Mouse (Mus musculus) testis, postnatal 14 days (tissue): Measurements from ENCODE around the gene Gabpb1.

Experiments used
- DNase-seq: peaks from one replicate; pipeline ENCODE4 v3.0.0; 2021; ENCODE audit warnings: low spot score

Gabpb1 gene

GRCm38 (mm10) chr2:126676122-126676515 lies at the start of gene Gabpb1:
TSS of gene Gabpb1 (minus strand) at chr2:126676337.
- no peak for DNase-seq

GRCm38 (mm10) chr2:126712950-126713349 lies 36.8 kb upstream of the Gabpb1 start:
- DNase-seq: no peak

DNA sequence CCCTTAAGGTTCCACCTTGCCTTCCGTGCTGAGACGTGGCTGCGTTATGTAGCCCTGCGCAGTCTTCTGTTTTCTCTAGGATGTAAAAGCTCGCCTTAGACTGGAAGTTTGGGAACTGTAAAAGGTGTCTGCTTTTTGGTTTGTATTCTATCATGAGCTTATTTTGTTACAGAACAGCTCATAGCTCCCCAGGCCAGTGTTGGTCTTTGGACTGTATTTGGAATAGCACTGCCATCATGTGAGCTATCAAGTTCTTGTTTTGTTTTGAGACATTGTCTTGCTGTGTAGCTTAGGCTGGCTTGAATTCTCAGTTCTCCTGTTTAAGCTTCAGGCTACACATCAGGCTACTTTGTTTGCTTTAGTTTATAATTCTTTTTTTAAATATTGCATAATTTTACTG lies 36.4 kb upstream of the Gabpb1 start:
- DNase-seq: no peak

- no peak for DNase-seq
These were observed 32.2 kb upstream of the Gabpb1 start for GRCm38 (mm10) chr2:126708361-126708760.

- no peak for DNase-seq
These were observed 31.3 kb upstream of the Gabpb1 start for GRCm38 (mm10) chr2:126707438-126707779.

- DNase-seq: peak; percentile 97
These were observed 30.8 kb upstream of the Gabpb1 start, which contains the start of gene Usp8 for GRCm38 (mm10) chr2:126706759-126707437. TSS of gene Usp8 (plus strand) at chr2:126707328.

GRCm38 (mm10) chr2:126695285-126695684 lies 19.1 kb upstream of the Gabpb1 start:
- no peak for DNase-seq

- no peak for DNase-seq
These were observed 15.2 kb upstream of the Gabpb1 start for GRCm38 (mm10) chr2:126691290-126691689.

DNA sequence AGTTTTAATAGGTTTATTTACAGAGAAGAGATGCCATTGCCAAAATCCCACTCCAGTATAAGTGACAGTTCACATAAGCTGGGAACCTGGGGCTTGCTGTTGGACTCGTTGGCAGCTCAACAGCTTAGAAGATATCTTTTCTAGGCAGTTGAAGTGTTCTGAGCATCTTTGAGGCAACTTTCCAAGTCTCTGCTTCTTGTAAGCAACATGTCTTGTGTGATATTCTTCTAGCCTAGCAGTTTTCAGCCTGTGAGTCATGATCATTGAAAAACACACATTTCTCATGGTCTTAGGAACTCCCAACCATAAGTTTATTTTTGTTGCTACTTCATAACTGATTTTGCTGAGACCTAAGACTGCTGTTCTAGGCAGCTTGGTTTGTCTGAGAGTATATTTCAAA lies 6.8 kb upstream of the Gabpb1 start:
- no peak for DNase-seq

DNA sequence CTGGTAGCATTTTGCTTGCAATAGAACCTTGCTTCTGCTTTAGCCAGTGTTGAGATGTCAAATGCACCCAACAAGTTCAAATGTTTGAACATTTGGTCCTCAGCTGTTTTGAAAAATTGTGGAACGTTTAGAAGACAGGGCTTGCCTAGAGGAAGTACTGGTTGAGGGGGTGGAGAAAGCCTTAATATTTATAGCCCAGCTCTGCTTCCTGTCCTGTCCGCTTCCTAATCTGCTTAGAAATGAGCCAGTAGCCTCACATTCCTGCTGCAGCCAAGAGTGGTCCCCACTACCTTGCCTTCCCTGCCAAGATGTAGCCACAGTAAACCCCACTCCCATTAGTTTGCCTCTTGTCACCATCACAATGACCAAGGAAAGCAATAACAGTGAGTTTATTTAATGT lies 6.2 kb upstream of the Gabpb1 start:
- DNase-seq: no peak

DNA sequence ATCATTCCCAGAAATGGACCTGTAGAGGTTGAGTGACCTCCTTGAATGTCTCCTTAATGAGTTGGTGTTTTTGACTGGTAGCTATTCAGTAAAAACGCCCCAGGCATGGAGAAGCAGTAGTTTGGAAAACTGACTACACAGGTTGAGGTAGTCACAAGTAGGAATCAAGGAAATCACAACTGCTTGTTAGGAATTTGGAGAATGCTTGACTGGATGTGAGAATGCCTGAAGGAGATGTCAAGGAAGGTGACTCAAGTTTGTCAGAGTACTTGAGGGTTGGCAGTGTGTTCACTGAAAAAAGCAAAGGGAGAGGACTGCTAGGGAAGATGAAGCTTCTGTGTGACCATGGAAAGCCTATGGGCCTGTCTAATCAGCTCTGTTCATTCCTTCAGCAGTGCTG lies 1.2 kb upstream of the Gabpb1 start:
- no peak for DNase-seq

DNA sequence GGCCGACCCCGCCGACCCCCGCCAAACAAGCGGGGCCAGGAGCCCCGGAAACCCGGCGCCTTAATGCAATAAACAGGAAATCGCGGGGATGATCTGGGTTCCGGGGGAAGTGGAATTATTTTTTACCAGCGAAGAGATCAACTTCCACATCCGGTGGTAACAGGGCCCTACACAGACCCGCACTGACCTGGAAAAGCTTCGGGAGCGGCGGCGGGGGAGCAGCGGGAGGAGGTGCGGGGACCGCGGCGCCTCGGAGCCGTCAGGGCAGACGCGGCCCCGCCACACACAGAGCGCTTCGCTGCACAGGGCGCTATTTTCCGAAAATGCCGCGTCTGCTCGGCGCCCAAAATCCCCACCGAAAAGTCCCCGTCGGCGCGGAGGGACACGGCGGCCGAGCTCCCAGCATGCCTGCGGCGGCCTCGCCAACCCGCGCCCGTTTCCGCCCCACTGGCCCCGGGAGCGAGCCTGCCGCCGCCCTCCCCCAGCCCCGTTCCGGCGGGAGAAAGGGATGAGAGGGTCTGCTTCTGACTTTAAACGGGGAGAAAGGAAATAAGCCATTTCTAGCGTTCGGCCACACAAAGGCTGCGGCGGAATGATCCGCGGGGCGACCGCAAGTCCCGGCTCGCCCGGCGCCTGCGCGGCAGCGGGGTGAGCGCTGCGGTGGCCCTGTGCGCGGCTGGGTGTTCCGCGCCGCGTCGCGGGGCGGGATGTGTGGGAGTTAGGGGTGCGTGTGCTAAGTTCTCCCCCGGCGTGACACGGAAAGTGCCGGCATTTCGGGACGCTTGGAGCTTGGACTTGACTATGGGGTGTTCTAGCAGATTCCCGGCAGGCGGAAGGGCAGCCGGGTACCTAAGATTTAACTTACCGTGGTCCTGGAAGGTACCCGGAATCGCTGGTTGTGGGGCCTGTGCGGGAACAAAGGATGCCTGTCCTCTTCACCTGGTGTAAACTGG lies 692 bp downstream of the Gabpb1 start:
- DNase-seq: peak; percentile 90

DNA sequence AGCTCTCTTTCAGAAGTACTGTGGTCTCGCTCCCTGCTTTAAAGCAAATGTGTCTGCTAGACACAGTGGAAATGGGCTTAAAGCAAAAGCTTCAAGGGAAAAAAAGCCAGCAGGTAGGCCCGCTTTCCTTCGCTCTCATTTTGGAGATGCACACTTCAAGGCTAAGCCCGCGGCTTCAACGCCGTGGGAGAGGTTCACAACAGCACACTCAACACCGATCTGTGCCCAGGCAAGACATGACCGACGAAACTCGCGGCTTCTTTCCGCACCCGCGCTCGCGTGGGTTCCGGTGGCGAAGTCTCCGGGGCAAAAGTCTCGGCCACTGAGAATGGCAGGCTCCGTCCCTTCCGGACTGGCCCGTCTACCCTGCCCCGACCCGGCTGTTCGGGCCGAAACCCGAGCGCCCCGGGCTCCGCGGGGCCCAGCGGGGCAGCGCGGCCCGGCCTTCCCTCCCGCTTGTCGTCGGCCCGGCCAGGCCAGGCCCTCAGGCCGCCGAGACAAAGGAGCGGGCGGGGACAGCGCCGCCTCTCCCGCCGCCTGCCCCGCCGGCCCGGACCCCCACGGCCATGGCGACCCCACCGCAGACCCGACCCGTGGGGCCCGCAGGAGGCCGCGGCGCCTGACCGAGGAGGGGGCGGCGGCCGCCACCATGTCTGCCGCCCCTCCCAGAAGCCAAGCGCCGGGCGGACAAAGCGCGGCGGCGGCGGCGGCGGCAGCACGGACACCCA lies 1.5 kb downstream of the Gabpb1 start:
- peak; percentile 65 for DNase-seq

GRCm38 (mm10) chr2:126673317-126674242 lies 2.6 kb downstream of the Gabpb1 start:
- no peak for DNase-seq

DNA sequence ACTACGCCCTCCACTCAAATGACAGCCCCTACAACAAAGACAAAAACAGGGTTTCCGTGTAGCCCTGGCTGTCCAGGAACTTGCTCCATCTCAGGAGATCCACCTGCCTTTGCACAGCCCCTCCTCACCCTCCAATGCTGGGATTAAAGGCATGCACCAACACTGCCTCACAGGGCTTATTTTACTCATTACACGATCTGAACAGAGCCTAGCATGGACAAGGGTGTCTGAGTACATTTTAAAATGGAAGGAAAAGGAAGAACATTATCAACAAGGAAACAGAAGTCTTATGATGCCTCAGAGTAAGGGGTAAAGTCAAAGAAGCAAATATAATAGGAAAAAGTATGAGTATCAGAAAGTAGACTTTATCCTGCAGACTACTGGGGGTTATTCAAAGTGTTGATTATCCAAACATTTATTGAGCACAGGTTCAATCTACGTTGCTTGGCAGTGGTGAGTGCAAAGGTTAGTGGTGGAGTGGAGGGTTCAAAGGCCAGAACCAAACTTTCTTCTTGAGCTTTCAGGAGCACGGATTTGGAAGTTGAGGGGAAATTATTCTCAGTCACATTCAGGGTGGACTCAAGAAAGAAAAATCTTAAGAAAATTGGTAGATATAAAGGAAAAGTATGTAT lies 7.4 kb downstream of the Gabpb1 start:
- no peak for DNase-seq

DNA sequence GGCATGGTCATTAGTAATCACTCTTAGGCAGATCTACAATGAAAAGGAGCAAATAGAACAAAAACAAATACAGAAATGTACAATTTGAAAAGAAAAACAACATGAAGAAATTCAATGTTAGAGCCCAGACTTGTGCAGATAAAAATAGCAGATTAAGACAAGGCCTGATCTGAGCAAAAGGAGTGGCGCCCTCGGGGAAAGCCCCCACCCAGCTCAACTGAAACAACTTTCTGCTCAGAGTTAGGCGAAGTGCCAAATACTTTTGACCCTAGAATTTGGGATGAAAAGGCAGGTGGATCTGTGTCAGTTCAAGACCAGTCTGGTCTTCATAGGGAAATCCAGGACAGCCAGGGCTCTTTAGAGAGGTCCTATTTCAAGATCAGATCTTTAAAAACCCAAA lies 10.2 kb downstream of the Gabpb1 start:
- DNase-seq: no peak

DNA sequence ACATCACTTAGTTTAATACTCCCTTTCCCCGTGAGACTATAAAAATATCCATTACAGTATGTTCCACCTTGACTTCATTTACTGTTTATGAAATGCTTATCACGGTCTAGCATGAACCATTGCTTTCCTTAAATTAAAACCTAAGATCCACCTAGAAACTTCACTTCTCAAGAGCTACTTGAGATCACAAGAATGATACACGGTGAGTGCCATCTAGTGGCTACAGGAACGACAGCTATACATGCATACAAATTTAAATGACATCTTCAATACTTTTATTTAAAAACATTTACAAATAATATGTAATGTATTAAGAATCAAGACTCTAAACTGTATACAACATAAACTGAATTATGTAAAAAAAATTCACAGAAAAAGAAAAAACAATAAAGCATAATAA lies 12.7 kb downstream of the Gabpb1 start:
- no peak for DNase-seq

GRCm38 (mm10) chr2:126652929-126653328 lies 23.2 kb downstream of the Gabpb1 start:
- DNase-seq: no peak

DNA sequence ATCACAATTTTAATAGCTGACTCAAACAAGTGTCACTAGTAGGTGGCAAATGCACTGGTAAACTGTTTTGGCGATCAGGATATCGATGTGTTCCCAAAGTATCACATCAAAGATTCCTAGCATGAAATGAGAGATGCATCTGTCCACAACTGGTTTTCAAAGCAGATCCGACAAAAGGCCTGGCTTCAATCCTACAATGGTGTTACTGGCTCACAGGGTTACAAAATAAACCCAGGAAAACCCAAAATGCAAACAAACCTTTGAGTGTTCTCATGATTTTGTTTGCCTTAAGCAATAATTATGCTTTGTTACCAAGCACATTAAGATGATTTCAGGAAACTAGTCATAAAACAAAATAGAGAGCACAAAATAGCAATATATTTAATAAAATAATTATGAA lies 28.4 kb downstream of the Gabpb1 start:
- DNase-seq: no peak

DNA sequence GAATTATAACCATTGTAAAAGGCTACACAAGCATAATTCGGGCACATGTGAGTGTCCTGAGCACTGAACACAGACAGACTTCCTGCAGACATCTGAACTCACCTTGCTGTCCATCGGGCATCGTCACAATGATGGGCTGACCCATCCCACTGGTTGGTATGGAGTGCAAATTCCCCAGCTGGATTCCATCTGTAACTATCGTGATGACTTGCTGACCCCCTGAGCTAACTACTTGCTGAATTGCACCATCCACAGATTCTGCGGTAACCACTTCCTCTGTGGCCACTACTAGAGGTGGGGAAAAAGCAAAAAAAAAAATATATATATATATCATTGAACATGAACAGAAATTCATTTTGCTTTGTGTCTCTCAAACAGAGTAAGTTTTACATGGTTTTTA lies 29.7 kb downstream of the Gabpb1 start:
- no peak for DNase-seq

GRCm38 (mm10) chr2:126644768-126645167 lies 31.4 kb downstream of the Gabpb1 start:
- no peak for DNase-seq
